Mouse (Mus musculus): ENCODE data around the gene Dhdds.
"Not testable (repeated sequence)": the region's sequence is repeated elsewhere in the genome, so short reads cannot be mapped to it uniquely, and the experiment has no call there.

Gene Dhdds

DNA sequence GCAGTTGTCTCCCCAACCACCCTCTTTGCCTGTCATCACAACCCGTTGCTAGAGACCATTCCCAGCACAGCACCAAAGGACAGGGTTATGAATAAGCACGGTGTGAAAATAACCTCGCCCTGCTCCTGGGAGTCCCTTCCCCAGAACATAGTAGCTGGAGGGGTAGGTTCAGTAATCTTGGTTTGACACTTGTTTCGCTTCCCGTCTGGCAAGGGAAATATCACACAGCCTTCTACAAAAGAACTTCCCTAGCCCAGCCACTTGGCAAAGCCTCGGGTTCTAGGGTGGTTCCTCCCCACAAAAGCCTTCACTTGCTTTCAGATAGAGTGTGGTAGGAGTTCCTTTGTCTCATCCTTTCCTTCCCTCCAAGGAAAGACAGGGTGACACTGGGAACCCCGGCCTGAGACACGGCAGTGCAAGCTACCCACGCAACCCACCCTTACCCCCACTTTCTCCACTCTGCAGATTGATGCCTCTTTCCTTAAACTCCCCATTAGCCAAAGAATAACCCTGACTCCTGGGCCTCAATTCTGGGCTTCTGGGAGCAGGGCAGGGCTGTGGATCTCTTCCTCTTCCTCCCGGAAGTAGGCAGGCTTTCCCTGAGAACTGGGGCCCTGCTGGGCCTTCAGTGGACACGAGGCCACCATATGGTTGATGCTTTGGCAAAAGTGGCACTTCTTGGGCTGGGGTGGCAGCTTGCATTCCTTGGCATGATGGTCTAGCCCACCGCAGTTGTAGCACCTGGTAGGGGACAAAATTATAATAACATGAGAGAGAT lies 5.1 kb upstream of the Dhdds start:
- DNase-seq (ENCODE audit: low read depth, low spot score), result no peak

GRCm38 (mm10) chr4:134002903-134003302 lies 2.2 kb upstream of the Dhdds start:
- DNase-seq (ENCODE audit: low read depth, low spot score), result no peak

DNA sequence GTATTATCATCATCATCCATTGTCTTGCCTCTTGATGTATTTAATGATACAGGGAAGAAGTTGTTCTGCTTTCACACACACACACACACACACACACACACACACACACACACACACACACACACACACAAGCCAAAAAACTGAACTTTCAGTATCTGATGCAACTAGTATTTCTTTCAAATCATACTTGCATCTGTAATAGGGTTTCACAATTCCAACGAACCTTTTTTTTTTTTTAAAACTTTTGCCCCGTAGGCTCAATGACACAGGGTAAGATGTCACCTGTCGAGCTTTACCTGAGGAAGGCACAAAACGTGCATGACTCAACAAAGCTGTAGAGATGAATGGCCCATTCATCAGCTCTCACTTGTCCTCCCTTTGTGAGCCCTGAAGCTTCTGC lies 1.5 kb upstream of the Dhdds start:
- no peak for DNase-seq (ENCODE audit: low read depth, low spot score)

DNA sequence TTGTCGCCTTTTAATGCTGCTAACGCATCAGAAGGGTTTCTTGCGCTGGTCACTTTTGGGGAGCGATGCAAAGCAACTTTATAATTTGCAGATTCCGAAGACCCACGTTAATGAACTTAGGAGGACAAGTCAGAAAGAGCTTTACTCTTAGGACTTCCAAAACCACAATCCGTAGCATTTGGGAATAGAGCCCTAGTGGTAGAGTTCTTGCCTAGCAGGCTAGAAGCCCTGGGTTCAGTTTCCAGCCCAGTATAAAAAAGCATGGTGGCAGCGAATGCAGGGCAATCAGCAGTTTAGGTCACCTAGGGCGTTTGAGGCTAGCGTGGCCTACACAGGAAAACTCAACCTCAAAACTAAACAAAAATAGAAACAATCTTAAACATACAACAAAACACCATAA lies 992 bp upstream of the Dhdds start:
- no peak for DNase-seq (ENCODE audit: low read depth, low spot score)

DNA sequence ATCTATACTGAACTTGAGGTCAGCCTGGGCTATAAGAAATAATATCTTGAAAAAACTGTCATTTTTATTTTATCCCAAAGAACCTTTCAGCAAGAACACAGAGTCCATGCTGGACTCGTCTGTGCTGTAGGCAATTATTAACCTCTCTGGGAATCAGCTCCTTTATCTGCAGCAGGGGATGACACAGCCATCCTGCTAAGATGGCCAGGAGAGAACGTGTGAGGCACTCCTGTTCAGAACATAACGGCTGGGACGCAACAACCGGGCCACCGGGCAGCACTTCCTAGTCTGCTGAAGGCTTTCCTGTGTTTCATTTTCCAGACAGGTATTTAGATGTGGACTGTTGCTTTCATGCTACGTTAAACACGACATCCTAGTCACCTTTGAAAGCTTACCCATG lies 6.0 kb downstream of the Dhdds start:
- DNase-seq (ENCODE audit: low read depth, low spot score), result no peak

- no peak for DNase-seq (ENCODE audit: low read depth, low spot score)
Observed at GRCm38 (mm10) chr4:133991087-133991660, 9.5 kb downstream of the Dhdds start.

GRCm38 (mm10) chr4:133990035-133990434 lies 10.7 kb downstream of the Dhdds start:
- DNase-seq (ENCODE audit: low read depth, low spot score), result no peak

GRCm38 (mm10) chr4:133988289-133988688 lies 12.4 kb downstream of the Dhdds start:
- not testable (repeated sequence) for DNase-seq (ENCODE audit: low read depth, low spot score)

DNA sequence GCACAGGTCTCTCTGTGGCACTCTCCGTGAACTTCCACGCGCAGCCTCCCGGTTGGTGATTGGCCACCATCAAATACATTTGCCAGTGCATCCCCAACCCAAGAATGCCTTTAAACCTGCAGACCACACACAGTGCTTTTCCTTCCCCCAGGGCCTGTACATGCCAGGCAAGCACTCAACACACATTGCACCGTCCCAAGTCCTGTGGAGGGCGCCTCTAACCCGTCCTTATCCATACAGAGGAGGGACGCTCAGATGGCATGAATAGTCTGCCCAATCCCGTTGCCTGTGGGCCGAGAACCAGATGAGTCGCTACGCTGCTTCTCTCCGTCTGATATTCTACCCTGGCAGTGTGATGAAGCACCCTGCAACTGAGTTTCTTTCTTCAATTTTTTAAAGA lies 17.8 kb downstream of the Dhdds start:
- DNase-seq (ENCODE audit: low read depth, low spot score), result no peak

GRCm38 (mm10) chr4:133980496-133980895 lies 20.2 kb downstream of the Dhdds start:
- DNase-seq (ENCODE audit: low read depth, low spot score), result no peak

- DNase-seq (ENCODE audit: low read depth, low spot score), result no peak
Observed at GRCm38 (mm10) chr4:133978021-133978711, 22.6 kb downstream of the Dhdds start.

DNA sequence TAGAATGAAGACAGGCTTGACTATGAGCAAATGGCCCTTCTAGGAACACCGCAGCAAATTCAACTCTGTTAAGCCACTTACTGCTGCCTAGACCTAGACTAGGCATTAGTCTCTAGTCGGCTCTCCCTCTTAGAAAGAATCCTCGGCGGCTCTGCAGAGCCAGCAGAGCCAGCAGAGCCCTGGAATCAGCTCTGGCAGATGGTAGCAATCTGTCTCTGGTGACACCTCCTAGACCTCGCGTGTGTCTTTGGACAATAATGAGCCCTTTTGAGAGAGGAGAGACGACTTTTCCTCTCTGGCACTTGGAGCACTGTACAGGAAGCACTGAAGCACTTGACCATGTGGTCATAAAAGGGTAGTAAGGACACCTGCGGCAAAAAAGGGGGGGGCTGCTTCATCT lies 29.0 kb downstream of the Dhdds start:
- DNase-seq (ENCODE audit: low read depth, low spot score), result no peak

DNA sequence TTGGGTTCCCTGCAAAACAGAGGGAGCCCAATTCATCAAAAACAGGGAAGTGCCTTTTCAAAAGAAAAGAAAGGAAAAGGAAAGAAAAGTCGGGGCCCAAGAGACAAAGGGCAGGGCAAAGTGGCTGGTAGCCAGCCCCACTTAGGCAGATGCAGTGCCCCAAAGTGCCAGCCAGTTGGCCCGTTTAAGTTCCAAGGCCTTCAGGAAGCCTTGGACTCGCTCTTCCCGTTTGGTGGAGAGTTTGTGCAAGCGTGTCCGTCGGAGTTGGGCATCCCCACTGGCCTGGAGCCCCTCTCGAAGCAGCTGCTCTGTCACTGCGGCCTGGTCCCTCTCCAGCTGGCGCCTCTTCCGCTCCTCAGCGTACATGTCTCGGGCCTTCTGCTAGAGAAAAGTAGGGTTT lies 29.8 kb downstream of the Dhdds start:
- no peak for DNase-seq (ENCODE audit: low read depth, low spot score)

- DNase-seq (ENCODE audit: low read depth, low spot score), result no peak
Observed at GRCm38 (mm10) chr4:133970196-133970595, 30.5 kb downstream of the Dhdds start.

DNA sequence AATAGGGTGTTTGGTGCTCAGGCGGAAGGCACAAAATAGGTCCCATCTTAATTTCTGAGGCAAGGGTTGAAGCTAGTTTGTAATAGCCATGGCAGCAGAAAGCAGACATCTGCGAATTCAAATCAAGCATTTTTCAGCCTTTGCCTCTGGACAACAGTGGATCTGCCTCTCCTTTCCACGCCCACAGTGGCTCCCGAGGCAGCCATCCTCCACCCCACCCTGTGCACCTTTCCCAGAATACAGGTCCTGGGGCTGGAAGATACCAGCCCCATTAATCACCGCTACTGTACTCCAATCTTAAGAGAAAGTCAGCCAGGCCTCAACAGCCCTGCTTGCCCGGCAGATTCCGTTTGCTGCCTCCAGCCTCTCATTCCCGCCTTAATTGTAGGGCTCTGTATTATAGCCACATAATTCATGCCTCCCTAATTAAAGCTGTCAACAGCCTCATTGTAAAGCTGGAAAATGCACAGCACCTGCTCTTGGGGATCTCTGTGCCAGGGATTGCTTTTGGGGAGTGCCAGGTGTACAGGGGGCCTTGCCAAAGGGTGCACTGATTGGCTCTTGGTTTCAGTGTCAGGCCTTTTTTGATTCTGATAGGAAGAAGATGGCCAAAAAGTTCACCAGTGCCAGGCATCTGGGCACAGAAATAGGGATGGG lies 31.5 kb downstream of the Dhdds start:
- no peak for DNase-seq (ENCODE audit: low read depth, low spot score)

- peak; percentile 48 for DNase-seq (ENCODE audit: low read depth, low spot score)
Observed at GRCm38 (mm10) chr4:133968150-133968921, 32.4 kb downstream of the Dhdds start, which contains the start of gene Hmgn2. Gene Hmgn2, minus strand, starts transcription at chr4:133968650.

GRCm38 (mm10) chr4:133967866-133968149 lies 32.9 kb downstream of the Dhdds start:
- peak; percentile 95 for DNase-seq (ENCODE audit: low read depth, low spot score)

GRCm38 (mm10) chr4:133967138-133967865 lies 33.4 kb downstream of the Dhdds start:
- DNase-seq (ENCODE audit: low read depth, low spot score), result peak; percentile 90

- no peak for DNase-seq (ENCODE audit: low read depth, low spot score)
Observed at GRCm38 (mm10) chr4:133966271-133966940, 34.3 kb downstream of the Dhdds start.

GRCm38 (mm10) chr4:133962566-133962965 lies 38.2 kb downstream of the Dhdds start:
- DNase-seq (ENCODE audit: low read depth, low spot score), result no peak

All from embryo, embryonic 11.5 days (tissue).